21 mouse cellular contexts compared by ENCODE assay signal in genomic region chr1:58903681-58904080, GRCm38 (mm10).
A peak's percentile ranks its signal among the peaks of the same experiment; 100 is the strongest.
DNase-seq lines count a peak whose midpoint lies in the region; TF ChIP-seq lines count a peak whose summit lies in the region.
"Had no signal": no experiment of that assay in that cellular context is flagged by ENCODE, and none has a peak within 500 bp of the region (broad histone marks: within the 10 kb centered on the region; RNA-seq: fewer than 3 reads in every experiment).

No protein-coding gene starts in this region.

- no peak for TF ChIP-seq CTCF in kidney, adult 2 months (conservative IDR thresholded peaks at IDR 0.05; ENCODE audit: insufficient read depth, insufficient read length, low read depth, low read length)

- peaks cover 6% of the 10 kb centered on the region for H3K36me3 ChIP-seq in kidney, adult 2 months (ENCODE audit: control insufficient read depth, insufficient read depth, low read length)

- H3K4me3 ChIP-seq in kidney, adult 2 months (ENCODE audit: insufficient read depth, low read depth, low read length), result no peak overlapping the region
- H3K4me3 ChIP-seq: embryonic facial prominence, embryonic 15.5 days; erythroblast, embryonic 14.5 days; forebrain, embryonic 15.5 days; heart, embryonic 10.5 days; hindbrain, embryonic 12.5 days had no signal

- H3K27me3 ChIP-seq in kidney, adult 2 months (replicated peaks; ENCODE audit: control insufficient read depth, insufficient read depth, low read length), result no peaks in the 10 kb centered on the region
- H3K27me3 ChIP-seq: CH12.LX; embryonic facial prominence, embryonic 15.5 days; forebrain, embryonic 15.5 days; hindbrain, embryonic 12.5 days; Patski had no signal

- no peak overlapping the region for H3K27ac ChIP-seq in kidney, adult 2 months (ENCODE audit: insufficient read depth, low read depth, low read length)
- H3K27ac ChIP-seq: embryonic facial prominence, embryonic 15.5 days; forebrain, embryonic 15.5 days; heart, embryonic 10.5 days; hindbrain, embryonic 12.5 days had no signal

- peak; percentile 39 for DNase-seq in kidney, adult 2 months
- no peak for DNase-seq in kidney, postnatal 14 days
- peak; percentile 31 for DNase-seq in kidney, adult 9 months
- DNase-seq in kidney, postnatal 4 days, result peak; percentile 9 to 17
- DNase-seq in cerebellum, adult 11 months, result no peak
- no peak for DNase-seq in lung, postnatal 36 days
- DNase-seq: adrenal gland, adult 2 months; adrenal gland, postnatal 25 days; cerebellum, adult 2 months; cerebellum, postnatal 10 days; embryo, embryonic 11 days; heart, adult 18-20 months; heart, postnatal 10 days; heart, postnatal 4 days had no signal

- no peaks in the 10 kb centered on the region for H3K4me1 ChIP-seq in kidney, adult 2 months (ENCODE audit: control insufficient read depth, insufficient read depth, low read length)
- H3K4me1 ChIP-seq: embryonic facial prominence, embryonic 15.5 days; forebrain, embryonic 15.5 days; heart, embryonic 10.5 days; hindbrain, embryonic 12.5 days had no signal

- TF ChIP-seq POLR2A in kidney, adult 2 months (IDR thresholded peaks at IDR 0.05; ENCODE audit: low read depth, low read length), result no peak

- WGBS in kidney, adult 2 months, result 59% methylated on average over 9 of the region's 9 CpGs

Comparison
In these comparisons a context has a peak if more than half of its experiments do, and no peak if none do; other contexts are left out.
1. DNase-seq: peak in kidney, adult 2 months (single experiment), kidney, adult 9 months (single experiment) and kidney, postnatal 4 days (2 of 2); none in kidney, postnatal 14 days (single experiment), cerebellum, adult 11 months (single experiment) and lung, postnatal 36 days (single experiment).